Mouse (Mus musculus): Measurements from ENCODE around the gene Gm3752.
"Not testable (repeated sequence)": the region's sequence is repeated elsewhere in the genome, so short reads cannot be mapped to it uniquely, and the experiment has no call there.

The Gm3752 gene

GRCm38 (mm10) chr14:7483662-7484061, at the start of gene Gm3752:
TSS of gene Gm3752 (minus strand) at chr14:7483762.
- DNase-seq (ENCODE audit: low read depth) = not testable (repeated sequence)

- not testable (repeated sequence) for DNase-seq (ENCODE audit: low read depth)
Measured at GRCm38 (mm10) chr14:7488731-7489130, 5.2 kb upstream of the Gm3752 start.

GRCm38 (mm10) chr14:7450817-7451216, 32.7 kb downstream of the Gm3752 start, which contains the start of gene Gm3755:
TSS of gene Gm3755 (minus strand) at chr14:7450917.
- not testable (repeated sequence) for DNase-seq (ENCODE audit: low read depth)

GRCm38 (mm10) chr14:7422496-7422895, 61.1 kb downstream of the Gm3752 start:
- DNase-seq (ENCODE audit: low read depth) = not testable (repeated sequence)
